Mouse (Mus musculus): ENCODE measurements at regions not wholly inside any gene's neighbourhood (a gene's known extent, or its start where the extent isn't known, plus 50 kb on each side); places are given as distances from the start of the nearest gene placed in this dataset.
"Not testable (repeated sequence)": the region's sequence is repeated elsewhere in the genome, so short reads cannot be mapped to it uniquely, and the experiment has no call there.

DNA sequence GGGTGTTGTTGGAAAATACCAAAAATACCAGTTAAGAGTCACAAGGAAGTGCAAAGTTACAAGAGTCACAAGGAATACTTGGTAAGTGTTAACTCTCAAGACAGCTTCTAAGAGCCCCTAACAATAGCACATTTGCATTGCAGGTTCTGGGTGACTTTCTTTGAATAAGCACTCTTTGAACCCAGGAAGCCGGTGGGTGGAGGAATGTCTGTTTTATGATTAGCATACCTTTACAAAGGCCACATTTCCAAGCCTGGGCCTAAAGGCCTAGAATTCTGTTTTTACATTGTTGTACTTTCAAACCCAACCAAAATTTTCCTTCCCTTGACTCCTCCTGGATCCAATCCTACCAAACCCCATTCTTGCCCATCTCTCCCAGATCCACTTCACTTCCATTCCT lies 693.5 kb upstream of the Gria3 start:
- DNase-seq (ENCODE audit: low spot score in 2 of 2) = not testable (repeated sequence)

DNA sequence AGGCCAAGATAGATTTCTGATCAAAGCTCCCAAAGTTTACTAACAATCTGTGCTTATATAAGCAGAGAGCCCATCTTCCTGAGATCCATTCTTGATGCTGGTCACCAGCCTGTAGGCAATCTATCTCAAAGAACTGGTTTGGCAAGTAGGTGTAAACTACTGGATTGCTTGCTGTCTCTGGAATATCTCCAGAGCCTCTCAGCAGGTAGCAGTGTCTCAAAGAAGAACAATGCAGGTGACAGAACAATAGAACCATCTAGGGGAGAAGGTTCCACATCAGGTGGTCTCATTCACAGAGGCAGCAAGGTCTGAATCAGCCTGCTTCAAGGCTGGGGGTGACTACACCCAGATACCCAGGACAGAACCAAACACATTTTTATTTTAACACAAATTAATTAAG lies 692.0 kb upstream of the Gria3 start:
- no peak for DNase-seq (ENCODE audit: low spot score in 2 of 2)

DNA sequence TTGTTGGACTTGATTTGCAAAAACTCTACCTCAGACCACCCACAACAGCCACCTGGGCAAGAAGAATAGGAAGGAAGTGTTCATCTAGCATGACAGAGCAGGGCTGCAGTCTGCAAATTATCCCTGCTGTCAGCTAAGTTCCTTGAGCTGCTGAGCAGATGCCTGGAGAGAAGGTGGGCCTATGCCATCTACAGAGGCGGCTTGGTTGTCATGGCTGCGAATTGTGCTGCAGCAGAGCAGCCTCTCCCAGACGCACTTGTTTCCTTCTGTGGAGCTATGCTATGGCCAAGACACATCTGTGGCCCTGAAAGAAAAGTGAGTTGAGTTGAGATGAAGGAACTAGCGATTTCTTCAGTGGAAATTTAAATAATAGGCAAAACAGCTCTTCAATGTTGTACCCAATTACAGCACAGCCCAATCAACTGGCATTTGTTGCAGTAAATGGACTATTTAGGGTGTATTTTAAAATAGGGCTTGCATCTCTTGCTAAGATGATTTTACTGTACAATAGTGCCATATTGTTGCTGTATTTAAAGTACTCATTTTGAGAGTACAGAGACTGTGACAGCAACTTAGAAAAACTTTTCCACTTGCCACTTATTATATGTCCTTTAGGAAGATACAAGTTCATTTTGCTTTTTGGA lies 659.8 kb upstream of the Gria3 start:
- DNase-seq (ENCODE audit: low spot score in 2 of 2) = peak; percentile 39 to 42
